ENCODE assay signal across 21 mouse cellular contexts in genomic region chr7:118493892-118494291, GRCm38 (mm10). TPM values are rescaled to one million over a fixed set of nuclear protein-coding genes. Genes with fewer than 3 reads are reported as not detected.
"Had no signal": no experiment of that assay in that cellular context is flagged by ENCODE, and none has a peak within 500 bp of the region (broad histone marks: within the 10 kb centered on the region; RNA-seq: fewer than 3 reads in every experiment).

No protein-coding gene starts in this region.

- H3K4me3 ChIP-seq: kidney, embryonic 15.5 days; limb, embryonic 13.5 days; megakaryocyte, embryonic 14.5 days; midbrain, embryonic 15.5 days; neural tube, embryonic 12.5 days had no signal

- DNase-seq: kidney, adult 2 months; kidney, postnatal 14 days; layer of hippocampus, adult 9-11 months; layer of hippocampus, postnatal 36 days; left cerebral cortex, postnatal 4 days; retina, postnatal 1 day; right cerebral cortex, postnatal 4 days; spleen, adult 18-20 months; thymus, postnatal 14 days had no signal

- H3K9ac ChIP-seq: kidney, embryonic 15.5 days; limb, embryonic 13.5 days; liver, embryonic 14.5 days; midbrain, embryonic 15.5 days; neural tube, embryonic 12.5 days had no signal

- H3K9me3 ChIP-seq: kidney, embryonic 15.5 days; limb, embryonic 13.5 days; midbrain, embryonic 15.5 days had no signal

- H3K27ac ChIP-seq: kidney, embryonic 15.5 days; limb, embryonic 13.5 days; liver, embryonic 14.5 days; macrophage; midbrain, embryonic 15.5 days; neural tube, embryonic 12.5 days had no signal

- H3K4me2 ChIP-seq: kidney, embryonic 15.5 days; limb, embryonic 13.5 days; midbrain, embryonic 11.5 days; midbrain, embryonic 15.5 days; neural tube, embryonic 12.5 days had no signal

- H3K36me3 ChIP-seq: kidney, embryonic 15.5 days; midbrain, embryonic 15.5 days; neural tube, embryonic 12.5 days had no signal

- ATAC-seq: intestine, embryonic 16.5 days; midbrain, embryonic 15.5 days had no signal

RNA-seq across cellular contexts. Expression of gene Syt17, which starts 45.9 kb away (rescaled TPM):
- total RNA-seq: liver, adult 2 months; monocyte, adult 5-6 weeks; neutrophil, adult 5-6 weeks had no signal
- polyA plus RNA-seq: liver, adult 2 months; macrophage had no signal
